Mouse (Mus musculus) cerebellum, postnatal 25 days (tissue): ENCODE data around the gene Gphb5.
"Not testable (repeated sequence)": the region's sequence is repeated elsewhere in the genome, so short reads cannot be mapped to it uniquely, and the experiment has no call there.

Source experiments
- DNase-seq, 2 experiments: peaks; one replicate each; pipeline ENCODE4 v3.0.0; 2021; ENCODE audit warnings: mixed read lengths in 2 of 2

Gphb5 gene

DNA sequence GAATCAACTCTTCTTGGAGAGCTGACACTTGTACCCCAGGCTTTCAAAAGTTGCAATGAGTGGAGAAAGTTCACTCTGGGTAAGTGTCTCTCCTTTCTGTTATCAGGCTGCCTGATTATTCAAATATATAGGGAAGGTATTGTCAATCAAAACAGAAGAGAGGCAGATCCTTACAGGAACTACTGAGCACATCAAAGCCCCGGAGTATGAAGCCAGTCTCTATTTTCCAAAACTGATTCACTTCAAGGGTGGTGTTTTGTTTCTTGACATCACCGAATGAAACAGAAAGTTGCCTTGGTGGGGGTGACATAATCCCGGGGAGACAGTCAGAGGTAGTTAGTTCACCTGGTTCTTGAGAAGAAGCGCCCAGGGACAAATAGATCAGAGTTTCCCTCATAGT, at the start of gene Gphb5:
Gene Gphb5, minus strand, starts transcription at position 101 of the 400 bp plus-strand sequence.
- no peak for DNase-seq

DNA sequence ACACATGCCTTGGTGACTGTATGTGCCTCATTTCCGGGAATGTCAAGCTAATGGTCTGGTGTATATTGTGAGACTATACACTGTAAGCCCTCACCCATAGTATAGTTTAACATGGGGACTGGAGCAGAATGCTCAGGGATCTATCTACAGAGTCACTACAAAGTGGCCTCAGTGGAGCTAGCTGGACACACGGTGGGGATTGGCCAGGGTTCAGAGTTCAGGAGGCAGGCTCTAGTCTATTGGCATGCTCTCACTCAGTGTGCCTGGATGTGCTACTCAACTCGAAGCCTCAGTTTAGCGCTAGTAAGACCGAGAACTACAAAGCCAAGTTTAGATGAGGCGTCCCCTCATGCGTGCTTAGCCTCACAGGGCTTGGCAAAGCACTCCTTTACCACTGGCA, 49.6 kb upstream of the Gphb5 start:
- no peak for DNase-seq

DNA sequence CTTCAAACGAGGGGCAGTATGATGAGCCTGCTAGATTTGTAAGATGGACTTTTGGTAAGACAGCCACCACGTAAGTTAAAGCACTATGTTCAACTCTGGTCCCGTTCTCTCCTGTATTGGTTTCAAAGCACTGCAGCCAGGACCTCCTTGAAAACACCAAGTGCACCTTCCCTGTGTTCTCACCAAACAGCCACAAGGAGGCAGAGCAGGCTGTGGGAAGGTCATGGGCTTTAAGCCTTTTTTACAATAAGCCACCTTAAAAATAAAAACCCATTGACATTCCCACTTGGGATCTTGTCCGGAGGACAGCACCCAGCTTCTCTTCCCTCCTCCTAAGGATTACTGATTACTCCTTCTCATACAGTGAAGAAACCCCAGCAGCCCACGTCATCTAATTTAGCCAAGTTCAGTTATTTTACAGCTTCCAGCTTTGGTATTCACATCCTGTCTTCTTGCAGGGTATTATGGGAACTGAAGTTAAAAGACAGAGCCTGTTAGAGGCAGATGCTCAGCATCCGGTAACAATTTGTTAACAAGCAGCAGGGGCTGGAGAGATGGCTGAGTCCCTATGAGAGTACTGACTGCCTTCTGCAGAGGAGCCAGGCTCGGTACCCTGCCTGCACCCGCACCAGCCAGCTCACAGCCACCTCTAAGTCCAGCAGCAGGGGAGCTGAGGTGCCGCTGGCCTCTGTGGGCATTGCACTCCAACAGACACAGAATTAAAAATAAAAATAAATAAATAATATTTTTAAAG, 47.6 kb upstream of the Gphb5 start:
- peak; percentile 60 to 72 for DNase-seq

- peak; percentile 70 to 82 for DNase-seq
Observed at GRCm38 (mm10) chr12:75460561-75460960, 44.0 kb upstream of the Gphb5 start.

- no peak for DNase-seq
Observed at GRCm38 (mm10) chr12:75459656-75460055, 43.1 kb upstream of the Gphb5 start.

GRCm38 (mm10) chr12:75453441-75453840, 36.9 kb upstream of the Gphb5 start:
- DNase-seq, result no peak

- DNase-seq, result peak in 1 of 2 experiments; percentile 42
Observed at GRCm38 (mm10) chr12:75453027-75453426, 36.4 kb upstream of the Gphb5 start.

DNA sequence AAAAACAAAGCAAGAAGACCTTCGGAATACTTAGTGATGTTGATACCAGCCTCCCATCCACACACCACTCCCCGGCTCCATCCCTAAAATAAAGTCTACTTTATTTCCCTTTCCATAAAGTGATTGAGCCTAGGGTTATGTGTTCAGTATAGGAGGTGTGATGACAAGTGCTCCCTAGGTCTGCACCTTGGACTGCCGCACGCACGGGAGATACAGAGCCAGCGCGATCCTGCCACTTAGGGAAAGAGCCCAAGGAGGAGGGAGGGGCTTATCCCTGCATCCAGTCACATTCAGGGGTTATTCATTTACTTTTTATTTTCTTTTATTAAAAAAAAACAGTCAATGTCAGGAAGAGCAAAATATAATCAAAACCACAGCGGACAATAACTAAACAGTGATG, 34.0 kb upstream of the Gphb5 start:
- no peak for DNase-seq

DNA sequence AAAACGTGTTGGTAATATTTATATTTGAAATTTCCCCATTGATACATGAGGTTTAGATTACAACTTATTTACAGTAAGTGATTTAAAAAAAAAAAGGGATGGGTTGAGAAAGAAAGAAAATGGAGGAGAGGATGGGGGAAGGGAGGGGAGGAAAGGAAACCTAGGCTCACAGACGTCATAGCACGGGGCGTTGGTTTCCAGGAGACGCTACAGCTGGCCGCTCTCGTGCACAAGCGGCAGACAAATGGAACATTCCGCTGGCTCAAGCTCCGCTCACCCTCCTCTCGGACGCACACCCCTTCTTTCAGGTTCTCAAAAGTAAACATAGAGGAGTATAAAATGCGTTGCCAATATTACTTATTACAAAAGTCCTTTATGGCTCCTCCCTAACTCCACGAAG, 33.4 kb upstream of the Gphb5 start:
- DNase-seq, result no peak

DNA sequence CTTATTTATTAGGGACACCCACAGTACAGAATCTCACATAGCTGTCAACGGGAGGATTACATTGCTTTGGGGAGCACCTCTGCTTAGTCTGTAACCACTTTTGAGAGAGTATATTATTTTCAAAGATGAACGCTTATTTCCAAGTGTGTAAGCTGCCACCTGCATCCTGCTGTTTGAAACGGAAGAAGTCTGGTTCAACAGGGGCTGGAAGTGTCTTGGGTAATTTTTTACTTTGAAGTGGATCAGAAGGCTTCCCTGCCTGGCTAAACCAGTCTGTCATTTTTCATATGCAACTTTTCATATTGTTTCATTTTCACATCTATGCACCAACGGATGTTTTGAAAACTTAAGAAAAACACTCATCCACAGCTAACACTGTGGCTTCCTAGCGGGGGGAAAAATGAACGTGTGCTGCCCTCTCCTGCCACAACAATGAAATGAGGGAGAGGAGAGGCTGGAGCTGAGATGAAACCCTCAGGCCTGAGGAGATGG, 32.9 kb upstream of the Gphb5 start:
- DNase-seq, result no peak

- DNase-seq, result peak; percentile 31 to 45
Observed at GRCm38 (mm10) chr12:75448921-75449320, 32.3 kb upstream of the Gphb5 start.

DNA sequence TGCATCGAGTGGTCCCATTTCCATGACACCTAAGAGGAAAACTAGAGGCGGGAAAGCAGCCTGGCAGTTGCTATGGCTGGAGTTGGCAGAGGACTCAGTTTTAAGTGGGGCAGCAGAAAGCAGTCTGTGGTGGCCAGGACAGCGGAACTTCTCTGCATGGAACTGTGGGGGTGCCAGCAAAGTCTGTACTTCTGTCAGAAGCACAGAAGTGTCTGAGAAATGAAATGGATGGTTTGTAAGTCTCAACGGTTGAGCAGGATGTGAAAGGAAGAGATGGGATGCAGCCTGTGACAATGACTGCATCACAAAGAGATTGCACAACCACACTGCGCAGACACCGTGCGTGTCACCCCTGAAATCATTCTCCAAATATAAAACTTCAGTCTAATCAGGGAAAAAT, 29.7 kb upstream of the Gphb5 start:
- DNase-seq, result no peak

- not testable (repeated sequence) for DNase-seq
Observed at GRCm38 (mm10) chr12:75432400-75432799, 15.8 kb upstream of the Gphb5 start.

GRCm38 (mm10) chr12:75429685-75430396, 13.3 kb upstream of the Gphb5 start:
- DNase-seq, result no peak

GRCm38 (mm10) chr12:75428719-75429118, 12.1 kb upstream of the Gphb5 start:
- DNase-seq, result no peak

DNA sequence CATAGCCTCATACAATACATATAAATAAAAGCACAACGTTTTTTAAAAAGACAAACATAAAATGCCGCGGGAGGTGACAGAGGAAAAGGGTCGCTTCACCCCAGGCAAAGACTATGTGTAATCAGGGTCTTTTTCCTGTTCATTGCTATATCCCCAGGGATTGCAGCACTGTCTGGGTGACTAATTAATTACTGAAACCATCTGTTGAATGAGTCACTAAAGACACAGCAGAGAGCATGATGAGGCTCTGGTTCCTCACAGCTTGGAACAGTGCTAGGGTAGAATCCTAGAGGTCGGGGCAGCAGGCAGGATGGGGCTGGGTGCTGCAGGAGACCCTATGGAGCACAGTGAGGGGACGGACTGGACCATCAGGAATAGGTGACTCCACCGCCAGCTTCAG, 9.3 kb upstream of the Gphb5 start:
- DNase-seq, result no peak

GRCm38 (mm10) chr12:75424817-75425216, 8.2 kb upstream of the Gphb5 start:
- no peak for DNase-seq

DNA sequence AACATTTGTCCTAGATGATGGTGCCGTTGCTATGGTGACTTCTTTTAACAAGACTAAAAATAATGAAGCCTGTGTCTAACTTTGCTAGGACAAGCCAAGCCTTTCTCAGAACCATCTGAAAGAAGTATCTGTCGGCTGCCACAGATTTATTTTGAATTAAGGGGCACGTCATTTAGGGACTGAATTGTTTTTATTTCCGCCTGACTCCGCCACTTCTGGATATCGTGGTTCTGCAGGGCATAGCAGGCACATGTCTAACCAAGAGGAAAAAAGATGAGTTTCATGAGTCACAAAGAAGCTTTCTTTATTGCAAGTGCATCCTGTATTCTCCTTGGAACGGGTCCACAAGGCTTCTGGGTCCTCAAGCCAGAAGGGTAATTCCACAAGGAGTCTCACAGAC, 7.8 kb upstream of the Gphb5 start:
- no peak for DNase-seq

DNA sequence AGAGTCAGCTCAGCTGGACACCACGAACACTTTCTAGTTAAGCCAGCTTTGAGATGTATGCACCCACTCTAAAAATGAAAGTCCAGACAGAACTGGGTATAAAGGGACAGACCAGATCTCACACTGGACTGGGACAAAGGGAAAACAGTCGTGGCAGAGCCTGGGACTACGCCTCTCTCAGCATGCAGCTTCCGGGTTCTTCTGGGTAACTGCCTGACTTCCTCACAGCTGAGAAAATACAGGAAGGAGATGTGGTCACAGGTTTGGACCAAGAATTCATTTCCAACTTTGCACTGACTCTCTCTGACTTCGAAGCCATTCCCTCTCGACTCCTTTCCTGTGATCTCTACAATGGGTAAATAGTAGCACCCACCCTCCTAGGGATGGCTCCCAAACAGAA, 1.6 kb downstream of the Gphb5 start:
- DNase-seq, result no peak

GRCm38 (mm10) chr12:75412964-75413363, 3.6 kb downstream of the Gphb5 start:
- no peak for DNase-seq

DNA sequence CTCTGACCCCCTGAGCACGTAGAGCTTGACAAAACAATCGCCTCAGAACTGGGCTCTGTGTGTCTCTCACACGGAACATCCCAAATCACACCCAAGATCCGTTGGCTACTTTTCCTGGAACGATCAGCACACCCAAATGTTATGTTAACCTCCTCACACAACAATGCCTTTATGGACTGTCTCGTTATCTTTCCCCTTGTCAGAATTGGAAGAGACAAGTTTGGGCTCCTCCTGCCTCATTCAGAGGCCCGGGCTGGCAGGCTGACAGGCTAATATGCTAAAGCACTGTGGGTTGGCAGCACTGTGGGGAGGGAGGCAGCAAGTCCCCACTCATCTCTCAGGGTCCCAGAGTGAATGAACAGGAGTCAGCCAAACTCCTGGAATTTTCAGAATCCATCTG, 19.5 kb downstream of the Gphb5 start:
- no peak for DNase-seq

- no peak for DNase-seq
Observed at GRCm38 (mm10) chr12:75396616-75397015, 20.0 kb downstream of the Gphb5 start.

- DNase-seq, result no peak
Observed at GRCm38 (mm10) chr12:75394011-75394773, 22.4 kb downstream of the Gphb5 start.
